Mouse (Mus musculus): ENCODE data around the gene Cyp3a41b.
"Not testable (repeated sequence)": the region's sequence is repeated elsewhere in the genome, so short reads cannot be mapped to it uniquely, and the experiment has no call there.

Gene Cyp3a41b

GRCm38 (mm10) chr5:145584630-145585029 is at the start of gene Cyp3a41b:
Gene Cyp3a41b (minus strand): TSS chr5:145584730.
- not testable (repeated sequence) for DNase-seq

- not testable (repeated sequence) for DNase-seq
Observed at GRCm38 (mm10) chr5:145632286-145632685, 47.8 kb upstream of the Cyp3a41b start.

- not testable (repeated sequence) for DNase-seq
Observed at GRCm38 (mm10) chr5:145604891-145605290, 20.4 kb upstream of the Cyp3a41b start.

DNA sequence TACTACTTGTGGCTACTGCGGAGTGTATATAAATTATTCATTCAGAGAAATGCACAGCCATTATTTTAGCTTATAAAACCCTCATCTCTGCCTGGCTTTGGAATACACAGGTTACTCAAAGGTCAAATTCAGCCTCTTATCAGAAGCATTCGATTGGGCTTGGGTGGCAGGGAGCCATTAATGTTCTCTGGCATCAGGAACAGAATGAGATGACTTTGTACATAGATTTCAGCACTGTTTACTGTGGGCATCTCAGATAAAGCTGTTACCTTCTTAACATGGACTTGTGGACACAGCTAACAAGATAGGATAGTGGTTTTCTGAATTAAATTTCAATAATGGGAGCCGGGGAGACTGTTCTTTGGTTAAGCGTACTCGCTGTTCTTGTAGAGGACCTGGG is 13.3 kb upstream of the Cyp3a41b start:
- DNase-seq, result not testable (repeated sequence)

GRCm38 (mm10) chr5:145577321-145577720 is 7.2 kb downstream of the Cyp3a41b start:
- not testable (repeated sequence) for DNase-seq

- DNase-seq, result not testable (repeated sequence)
Observed at GRCm38 (mm10) chr5:145575660-145576059, 8.9 kb downstream of the Cyp3a41b start.

- DNase-seq, result not testable (repeated sequence)
Observed at GRCm38 (mm10) chr5:145571922-145572321, 12.6 kb downstream of the Cyp3a41b start.
